Mouse (Mus musculus): ENCODE results near the gene Clptm1. TPM values are rescaled to one million over a fixed set of nuclear protein-coding genes. Genes with fewer than 3 reads are reported as not detected.

The Clptm1 gene
- total RNA-seq, 2 experiments from 2014 or later, result 105 to 115 TPM

DNA sequence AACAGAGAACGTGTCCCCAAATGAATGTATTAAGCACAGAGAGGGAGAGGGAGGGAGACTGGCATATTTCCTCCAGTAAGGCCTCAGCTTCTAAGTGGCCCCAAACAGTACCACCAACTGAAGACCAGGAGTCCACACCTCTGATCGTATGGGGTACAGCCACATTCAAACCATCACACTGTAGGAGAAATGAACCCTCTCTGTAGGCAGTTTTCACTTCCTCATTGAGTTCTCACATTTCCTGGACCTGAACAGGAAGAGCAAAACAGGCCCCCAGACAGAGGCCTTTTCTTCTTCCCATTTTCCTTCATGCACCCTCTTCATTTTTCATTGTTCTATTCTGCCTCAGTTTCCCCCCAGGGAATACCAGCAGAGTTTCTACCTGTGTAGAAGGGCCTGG is 2.6 kb upstream of the Clptm1 start:
- intact Hi-C loops (cut with DNase I), result loop anchor here (1.0 kb wide), 1 partner anchor 34 kb away; no protein-coding TSS in a partner anchor
- DNase-seq, result no peak

DNA sequence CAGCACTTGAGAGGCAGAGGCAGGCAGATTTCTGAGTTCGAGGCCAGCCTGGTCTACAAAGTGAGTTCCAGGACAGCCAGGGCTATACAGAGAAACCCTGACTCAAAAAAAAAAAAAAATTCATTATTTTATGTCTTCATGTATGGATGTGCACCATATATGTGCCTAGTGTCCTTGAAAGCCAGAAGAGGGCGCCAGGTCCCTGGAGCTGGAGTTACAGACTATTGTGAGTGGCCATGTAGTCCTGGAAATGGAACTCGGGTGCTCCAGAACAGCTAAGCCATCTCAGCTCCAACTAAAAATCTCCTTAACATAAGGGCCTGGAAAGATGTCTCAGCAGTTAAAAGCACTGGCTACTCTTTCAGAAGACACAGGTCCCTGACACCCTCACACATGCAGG is 1.9 kb upstream of the Clptm1 start:
- no peak for DNase-seq
- intact Hi-C loops (cut with DNase I), result loop anchor here (1.0 kb wide), 1 partner anchor 35 kb away; no protein-coding TSS in a partner anchor

DNA sequence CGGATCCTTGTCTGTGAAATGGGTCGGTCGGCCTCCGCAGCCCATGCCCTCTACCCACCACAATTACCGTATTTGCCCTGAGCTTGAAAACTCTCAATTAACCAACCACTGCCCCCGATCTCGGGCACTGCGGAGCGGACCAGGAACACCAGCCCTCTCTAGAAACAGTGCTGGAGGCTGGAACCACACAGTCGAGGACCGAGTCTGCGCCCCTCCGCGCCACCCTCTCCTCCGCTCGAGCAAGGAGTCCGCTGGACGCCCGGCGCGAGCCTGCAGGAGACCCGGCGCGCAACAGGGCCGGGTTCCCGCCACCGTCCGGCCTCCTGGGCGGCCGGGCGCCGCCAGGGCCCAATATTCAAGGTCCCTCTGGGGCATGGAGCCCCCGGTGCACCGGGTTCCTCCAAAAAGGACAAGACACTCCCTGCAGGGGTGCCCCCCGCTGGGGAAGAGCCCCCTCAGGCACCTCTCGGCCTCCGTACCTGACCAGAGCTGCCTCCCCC is 328 bp downstream of the Clptm1 start:
- no peak for DNase-seq
- intact Hi-C loops (cut with DNase I), result no loop called here

DNA sequence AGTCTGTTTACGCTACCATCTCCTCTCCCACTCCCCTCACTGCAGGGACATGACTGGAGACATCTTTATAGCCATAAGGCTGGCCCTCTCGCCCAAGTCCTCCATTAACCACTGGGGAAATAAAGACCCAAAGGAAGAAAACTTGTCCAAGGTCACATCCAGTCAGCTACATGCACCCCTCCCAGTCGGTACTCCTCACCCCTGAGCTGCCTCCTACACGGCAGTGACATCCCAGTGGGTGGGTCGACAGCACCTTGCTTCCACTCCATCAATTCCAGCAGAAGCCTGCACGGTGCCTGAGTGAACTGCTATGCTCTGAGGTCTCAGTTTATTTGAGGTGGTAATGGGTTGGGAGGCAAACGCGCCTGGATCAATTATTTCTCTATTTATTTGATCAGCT is 893 bp downstream of the Clptm1 start:
- DNase-seq, result no peak
- intact Hi-C loops (cut with DNase I), result no loop called here

DNA sequence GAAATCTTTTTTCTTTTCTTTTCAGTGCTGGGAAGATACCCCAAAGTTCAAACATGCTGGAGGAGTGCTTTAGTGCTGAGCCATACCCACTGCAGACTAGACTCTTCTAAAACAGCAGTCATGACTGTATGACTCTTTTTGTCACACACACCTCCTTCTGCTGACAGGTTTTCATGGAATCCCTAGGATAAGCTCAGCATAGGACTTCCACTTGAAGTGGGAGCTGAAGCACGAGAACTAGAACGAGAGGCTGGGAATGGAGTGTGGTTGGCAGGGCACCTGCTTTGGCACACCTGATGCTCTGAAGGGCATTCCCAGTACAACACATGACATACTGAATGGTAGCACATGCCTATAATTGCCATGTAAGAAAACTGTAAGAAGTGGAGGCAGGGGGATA is 12.2 kb downstream of the Clptm1 start:
- DNase-seq, result no peak
- intact Hi-C loops (cut with DNase I), result no loop called here

DNA sequence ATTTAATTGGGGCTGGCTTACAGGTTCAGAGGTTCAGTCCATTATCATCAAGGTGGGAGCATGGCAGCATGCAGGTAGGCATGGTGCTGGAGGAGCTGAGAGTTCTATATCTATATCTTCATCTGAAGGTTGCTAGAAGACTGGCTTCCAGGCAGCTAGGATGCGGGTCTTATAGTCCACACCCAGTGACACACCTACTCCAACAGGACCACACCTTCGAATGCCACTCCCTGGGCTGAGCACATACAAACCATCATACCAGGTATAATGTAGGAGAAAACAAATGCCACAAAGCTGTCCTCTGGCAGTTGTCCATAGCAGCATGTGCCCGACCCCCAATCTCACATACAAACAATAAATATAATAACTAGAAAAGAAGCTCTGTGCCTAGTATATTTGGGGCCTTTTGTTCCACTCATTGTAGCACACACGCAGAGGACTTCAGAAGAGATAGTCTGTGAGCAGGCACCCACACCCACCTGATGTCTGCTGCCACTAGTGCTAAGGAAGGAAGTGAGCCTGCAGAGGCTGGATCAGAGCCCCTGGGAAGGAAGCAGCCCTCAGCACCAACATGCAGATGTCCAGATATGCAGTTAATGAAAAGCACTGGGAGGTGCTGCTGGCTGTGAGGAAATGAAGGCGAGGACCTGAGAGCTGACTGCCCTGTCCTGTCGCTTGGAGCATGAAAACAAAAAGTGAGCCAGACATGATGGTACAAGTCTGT is 13.6 kb downstream of the Clptm1 start:
- intact Hi-C loops (cut with DNase I), result no loop called here
- no peak for DNase-seq

DNA sequence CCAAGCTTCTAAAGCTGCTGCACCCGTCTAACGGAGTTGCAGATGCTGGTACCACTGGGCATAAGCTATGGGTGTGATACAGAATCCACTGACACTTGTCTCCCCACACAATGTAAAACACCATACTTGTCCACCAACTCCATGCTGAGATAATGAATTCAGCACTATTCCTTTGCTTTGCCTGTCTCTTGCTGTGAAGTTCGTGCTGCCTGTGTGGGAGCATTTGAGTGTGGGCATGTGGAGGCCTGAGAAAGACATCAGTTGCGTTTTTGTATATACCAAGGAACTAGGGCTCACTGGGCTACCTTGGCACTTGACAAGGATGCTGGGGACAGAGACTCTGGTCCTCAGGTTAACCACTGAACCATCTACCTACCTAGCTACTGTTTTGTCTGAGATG is 23.6 kb downstream of the Clptm1 start:
- intact Hi-C loops (cut with DNase I), result no loop called here
- no peak for DNase-seq

DNA sequence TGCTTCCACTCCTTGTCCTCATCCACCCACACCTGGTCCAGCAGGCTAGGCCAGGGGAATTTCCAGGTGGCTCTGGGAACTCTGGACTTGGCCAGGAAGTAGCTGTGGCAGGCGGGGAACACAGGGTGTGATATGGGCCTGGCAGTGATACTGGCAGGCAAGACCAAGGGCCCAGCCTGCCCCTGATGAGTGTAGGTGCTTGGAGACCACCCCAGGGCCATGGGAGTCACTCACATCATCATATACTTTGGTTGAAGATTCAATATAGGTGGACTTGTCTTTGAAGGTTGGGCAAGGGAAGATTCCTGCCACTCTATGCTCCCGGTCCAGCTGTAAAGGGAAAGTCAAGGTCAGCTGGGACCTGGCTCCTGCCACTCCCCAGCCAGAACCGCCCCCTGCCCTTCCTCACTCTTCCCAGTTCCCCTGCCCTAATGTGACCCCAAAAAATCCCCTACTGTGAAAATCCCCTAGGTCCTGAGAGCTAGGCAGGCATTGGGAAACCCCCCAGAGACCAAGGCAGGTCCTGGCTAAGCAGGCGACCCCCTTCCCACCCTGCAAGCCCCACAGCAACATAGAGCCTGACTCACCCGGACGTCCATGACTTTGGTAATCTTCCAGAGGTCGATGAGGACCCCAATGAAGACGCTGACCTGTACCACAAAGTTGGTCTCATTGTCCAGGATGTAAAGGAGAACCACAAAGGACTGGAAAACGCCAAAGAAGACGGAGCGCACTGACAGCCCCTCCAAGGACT is 29.6 kb downstream of the Clptm1 start:
- DNase-seq, result no peak
- intact Hi-C loops (cut with DNase I), result loop anchor here (10.0 kb wide), 1 partner anchor 50 kb away; no protein-coding TSS in a partner anchor

DNA sequence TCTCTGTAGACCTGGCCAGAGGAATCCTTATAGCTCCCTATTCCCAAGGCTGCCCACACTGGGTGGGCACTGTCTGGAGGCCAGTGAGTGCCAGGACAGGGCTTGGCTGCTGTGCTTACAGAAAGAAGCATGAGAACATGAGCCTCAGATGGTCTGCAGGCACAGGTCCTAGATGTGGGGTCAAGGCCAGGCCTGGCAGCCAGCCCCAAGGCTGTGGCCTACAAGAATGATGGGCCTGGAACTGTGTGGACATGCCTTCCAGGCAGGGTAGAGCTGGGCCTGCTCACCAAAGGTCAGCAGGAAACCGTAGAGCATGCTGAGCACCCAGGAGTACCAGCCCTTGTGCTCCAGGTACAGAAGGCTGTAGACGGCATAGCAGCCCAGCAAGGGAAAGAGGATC is 30.2 kb downstream of the Clptm1 start:
- intact Hi-C loops (cut with DNase I), result loop anchor here (10.0 kb wide), 1 partner anchor 50 kb away; no protein-coding TSS in a partner anchor
- no peak for DNase-seq

DNA sequence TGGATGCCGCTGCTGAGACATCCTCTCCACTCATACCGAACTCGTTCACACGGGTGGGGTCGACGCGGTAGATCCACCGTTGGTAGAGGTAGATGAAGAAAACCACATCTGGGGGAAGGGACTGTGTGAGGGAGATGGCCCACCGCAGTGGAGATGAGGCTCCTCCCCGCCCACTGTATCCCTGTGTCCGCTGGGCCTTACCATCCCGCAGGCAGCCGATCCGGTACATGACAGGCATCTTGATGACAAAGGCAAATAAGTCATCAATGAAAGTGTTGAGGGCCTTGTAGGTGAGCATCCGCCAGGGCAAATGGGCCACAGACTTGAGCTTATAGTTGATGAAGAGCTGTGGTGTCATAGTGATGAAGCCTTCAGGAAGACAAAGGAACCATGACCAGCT is 31.0 kb downstream of the Clptm1 start:
- no peak for DNase-seq
- intact Hi-C loops (cut with DNase I), result loop anchor here (10.0 kb wide), 1 partner anchor 49 kb away; no protein-coding TSS in a partner anchor

DNA sequence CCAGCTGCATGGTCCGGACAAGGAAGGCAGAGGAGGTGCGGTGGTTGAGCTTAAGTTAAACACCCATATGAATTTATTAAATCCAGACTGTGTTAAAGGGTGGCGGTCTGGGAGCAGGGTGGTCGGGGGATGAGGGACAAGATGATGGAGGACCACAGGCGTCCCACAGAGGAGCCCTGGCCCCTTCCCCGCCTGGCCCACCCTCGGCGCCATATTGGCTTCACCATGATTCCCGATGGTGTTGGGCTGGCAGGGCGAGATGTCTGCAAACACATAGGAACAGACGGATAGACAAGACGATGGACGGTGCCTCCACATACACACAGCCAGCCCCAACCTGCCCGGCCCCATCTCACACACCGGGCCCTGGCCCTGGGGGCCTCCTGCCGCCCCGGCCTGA is 31.6 kb downstream of the Clptm1 start:
- no peak for DNase-seq
- intact Hi-C loops (cut with DNase I), result loop anchor here (10.0 kb wide), 1 partner anchor 48 kb away; no protein-coding TSS in a partner anchor

DNA sequence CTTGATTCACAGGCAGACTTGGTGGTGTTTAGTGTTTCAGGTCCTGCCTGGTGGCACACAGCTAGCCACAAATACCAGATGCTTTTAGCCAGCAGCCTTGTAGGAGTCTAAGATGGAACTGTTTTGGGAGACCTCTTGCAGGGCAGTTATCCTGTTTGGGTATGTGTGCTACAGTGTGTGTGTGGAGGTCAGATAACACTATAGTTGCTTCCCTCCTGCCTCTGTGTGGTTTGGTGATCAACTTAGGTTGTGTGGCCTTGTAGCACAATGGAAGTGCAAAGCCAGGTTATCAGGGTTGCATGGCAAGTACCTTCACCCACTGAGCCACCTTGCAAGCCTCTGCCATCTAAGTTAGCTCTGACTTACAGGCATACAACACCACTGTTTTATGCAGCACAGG is 32.1 kb downstream of the Clptm1 start:
- DNase-seq, result no peak
- intact Hi-C loops (cut with DNase I), result loop anchor here (10.0 kb wide), 1 partner anchor 48 kb away; no protein-coding TSS in a partner anchor

DNA sequence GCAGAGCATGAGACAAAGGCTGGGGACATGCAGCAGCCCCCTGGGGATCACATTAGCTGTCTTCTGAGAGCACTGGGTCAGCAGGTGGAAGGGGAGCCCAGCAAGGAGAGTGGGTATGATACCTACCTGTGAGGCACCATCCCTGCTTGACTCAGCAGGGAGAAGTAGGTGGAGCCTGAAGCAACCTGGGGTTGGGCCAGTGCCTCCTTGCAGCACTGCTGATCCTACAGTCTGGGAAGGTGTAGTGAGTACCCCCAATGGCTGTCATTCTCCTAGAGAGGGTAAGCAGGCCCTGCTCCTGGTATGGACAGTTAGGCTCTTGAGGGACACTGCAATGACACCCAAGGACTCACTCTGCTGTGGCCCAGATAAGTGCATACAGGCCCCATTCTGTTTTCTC is 32.6 kb downstream of the Clptm1 start:
- no peak for DNase-seq

DNA sequence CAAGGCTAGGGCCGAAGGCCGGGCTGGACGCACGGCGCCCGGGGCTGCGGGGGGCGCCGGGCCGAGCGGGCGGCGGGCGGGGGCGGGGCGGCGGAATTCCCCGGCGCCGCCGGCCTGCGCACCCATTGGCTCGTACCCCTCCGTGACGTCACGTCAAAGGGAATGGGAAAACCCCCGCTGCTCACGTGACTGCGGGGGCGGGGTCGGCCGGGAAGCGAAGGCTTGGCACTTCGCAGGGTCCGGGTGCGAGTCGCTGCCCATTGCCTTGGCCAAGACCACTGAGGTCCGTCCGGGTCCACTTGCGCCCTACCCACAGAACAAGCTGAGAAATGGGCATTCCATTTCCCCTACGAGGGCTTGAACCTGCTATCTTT is 35.5 kb downstream of the Clptm1 start, which contains the start of gene Relb:
Relb (minus strand) TSS at position 78 of the 374 bp plus-strand sequence.
- intact Hi-C loops (cut with DNase I), result no loop called here

More for the DNA sequence above, 32.6 kb downstream of the Clptm1 start:
- intact Hi-C loops (cut with DNase I), result loop anchor here (10.0 kb wide), 1 partner anchor 47 kb away; no protein-coding TSS in a partner anchor

DNA sequence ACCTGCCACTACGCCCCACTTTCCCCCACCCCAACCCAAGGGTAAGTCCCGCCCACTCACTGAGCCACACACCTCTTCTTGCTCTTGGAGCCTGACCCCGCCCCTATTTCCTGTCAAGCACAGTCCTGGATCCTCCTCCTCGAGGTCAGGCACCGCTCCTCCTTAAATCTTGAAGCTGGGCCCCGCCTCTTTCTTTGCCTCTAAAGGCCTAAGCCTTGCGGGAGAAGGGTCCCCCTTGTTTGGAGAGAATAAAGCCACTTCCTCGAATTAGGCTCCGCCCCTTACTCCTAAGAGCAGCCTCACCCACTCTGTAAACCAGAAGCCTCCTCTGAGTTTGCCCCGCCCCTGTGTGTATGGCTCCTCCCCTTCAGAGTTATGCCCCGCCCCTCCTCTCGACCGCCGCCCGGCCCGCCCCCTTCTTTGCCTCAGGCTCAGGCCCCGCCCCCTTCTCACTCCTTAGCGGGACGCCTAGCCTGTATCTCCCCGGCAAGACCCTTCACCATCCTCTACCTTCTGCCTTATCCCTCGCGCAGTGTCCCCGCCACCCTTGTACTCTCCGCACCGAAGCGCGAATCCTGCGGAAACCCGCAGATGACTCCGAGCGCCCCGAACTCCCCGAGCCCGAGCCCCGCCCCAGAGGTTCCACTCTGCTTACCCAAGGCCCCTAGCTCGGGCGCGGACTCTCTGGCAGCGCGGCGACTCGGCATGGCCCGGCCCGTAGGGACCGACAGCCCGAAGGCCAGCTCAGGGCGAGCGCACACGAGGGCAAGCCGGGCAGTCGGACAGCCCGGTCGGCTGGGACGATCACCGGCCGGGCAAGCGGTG is 36.1 kb downstream of the Clptm1 start:
- intact Hi-C loops (cut with DNase I), result no loop called here
- peak; percentile 88 for DNase-seq

More for the DNA sequence above, 35.5 kb downstream of the Clptm1 start, which contains the start of gene Relb:
- peak; percentile 92 for DNase-seq

DNA sequence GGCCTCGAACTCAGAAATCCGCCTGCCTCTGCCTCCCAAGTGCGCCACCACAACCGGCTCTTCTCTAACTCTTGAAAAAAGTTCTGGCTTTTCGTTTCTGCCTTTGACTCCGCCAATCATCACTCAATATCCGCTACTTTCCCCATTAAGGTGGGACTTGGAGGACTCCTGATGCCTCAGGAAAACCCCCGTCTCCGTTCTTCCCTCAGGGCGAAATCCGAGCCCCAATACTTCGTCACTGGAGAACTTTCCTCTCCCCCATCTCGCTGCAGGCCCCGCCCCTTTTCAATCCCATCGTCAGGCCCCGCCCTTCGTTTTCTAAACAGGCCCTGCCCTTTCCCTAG is 36.7 kb downstream of the Clptm1 start:
- DNase-seq, result no peak
- intact Hi-C loops (cut with DNase I), result no loop called here

DNA sequence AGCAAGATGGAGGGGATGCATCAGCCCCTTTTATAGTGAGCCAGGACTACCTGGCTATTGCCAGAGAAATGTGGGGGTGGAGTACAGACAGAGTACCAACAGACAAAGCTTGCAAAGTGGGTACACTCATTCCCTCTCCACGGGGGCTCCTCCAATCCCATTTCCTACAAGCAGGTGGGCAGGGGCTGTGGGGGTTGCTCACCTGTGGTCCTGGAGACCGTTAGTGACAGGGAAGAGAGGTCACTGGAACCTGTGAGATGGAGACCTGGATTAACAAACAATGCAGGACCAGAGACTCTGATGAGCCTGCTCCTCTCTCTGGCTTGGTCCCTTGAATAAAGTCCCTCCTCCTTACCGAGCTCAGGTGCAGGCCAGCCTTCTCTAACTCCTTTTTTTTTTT is 37.1 kb downstream of the Clptm1 start:
- no peak for DNase-seq
- intact Hi-C loops (cut with DNase I), result no loop called here

DNA sequence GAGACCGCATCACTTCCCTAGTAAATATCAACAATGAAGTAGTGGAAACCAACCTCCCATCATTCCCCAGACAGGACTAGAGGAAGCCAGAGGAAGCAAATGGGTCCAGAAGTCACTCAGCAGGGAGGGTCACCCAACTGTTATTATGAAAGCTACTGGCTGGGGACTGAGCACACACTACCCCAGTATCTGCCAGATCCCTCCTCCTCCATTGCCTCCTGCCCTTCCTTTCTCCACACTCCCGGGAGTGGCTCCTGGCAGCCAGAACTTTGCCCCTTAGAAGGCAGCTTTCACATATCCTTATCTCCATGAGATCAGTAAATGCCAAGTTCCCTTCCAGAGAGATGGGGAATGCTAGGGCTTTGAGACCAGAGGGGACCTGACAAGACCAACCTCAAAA is 41.4 kb downstream of the Clptm1 start:
- DNase-seq, result no peak
- intact Hi-C loops (cut with DNase I), result no loop called here

DNA sequence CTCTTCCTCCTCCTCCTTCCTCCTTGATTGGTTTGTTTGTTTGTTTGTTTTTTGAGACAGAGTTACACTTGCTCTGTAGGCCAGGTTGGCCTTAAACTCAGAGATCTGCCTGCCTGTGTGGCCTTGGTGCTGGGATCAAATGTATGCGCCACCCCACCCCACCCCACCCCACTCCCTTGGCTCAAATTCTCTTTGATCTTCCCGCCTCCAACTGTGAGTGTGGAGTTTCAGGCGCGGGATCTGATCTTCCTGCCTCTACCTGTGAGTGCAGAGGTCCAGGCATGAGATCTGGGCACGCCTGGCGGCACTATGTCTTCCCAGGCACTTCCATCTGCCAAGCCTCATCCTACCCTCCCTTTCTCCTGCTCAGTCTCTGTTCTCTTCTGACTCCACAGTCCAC is 42.6 kb downstream of the Clptm1 start:
- DNase-seq, result no peak

DNA sequence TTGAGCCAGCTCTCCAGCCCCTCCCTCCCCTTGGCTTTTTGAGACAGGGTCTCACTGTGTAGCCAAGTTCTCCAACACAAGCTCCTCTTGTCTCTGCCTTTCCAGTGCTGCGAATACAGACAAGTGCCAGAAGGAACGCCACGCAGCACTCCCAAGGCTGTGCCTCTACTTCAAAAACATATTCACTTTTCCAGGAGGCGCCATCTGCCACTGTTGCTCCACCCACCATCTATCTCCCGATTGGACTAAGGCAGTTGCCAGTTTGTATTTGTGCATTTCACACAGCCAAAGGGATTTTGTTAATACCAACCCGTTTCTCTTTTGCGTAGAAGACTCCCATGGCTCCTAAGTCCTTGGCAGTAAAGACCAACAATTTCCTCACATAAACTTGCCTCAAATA is 44.0 kb downstream of the Clptm1 start:
- intact Hi-C loops (cut with DNase I), result no loop called here
- no peak for DNase-seq

More for the DNA sequence above, 42.6 kb downstream of the Clptm1 start:
- intact Hi-C loops (cut with DNase I), result no loop called here
